Mouse (Mus musculus) kidney, postnatal 10 days (tissue): ENCODE results near the gene Cdh15.

Experiments used
- DNase-seq: peaks from one replicate; pipeline ENCODE4 v3.0.0; 2021; ENCODE audit warnings: mixed read lengths

Gene Cdh15

DNA sequence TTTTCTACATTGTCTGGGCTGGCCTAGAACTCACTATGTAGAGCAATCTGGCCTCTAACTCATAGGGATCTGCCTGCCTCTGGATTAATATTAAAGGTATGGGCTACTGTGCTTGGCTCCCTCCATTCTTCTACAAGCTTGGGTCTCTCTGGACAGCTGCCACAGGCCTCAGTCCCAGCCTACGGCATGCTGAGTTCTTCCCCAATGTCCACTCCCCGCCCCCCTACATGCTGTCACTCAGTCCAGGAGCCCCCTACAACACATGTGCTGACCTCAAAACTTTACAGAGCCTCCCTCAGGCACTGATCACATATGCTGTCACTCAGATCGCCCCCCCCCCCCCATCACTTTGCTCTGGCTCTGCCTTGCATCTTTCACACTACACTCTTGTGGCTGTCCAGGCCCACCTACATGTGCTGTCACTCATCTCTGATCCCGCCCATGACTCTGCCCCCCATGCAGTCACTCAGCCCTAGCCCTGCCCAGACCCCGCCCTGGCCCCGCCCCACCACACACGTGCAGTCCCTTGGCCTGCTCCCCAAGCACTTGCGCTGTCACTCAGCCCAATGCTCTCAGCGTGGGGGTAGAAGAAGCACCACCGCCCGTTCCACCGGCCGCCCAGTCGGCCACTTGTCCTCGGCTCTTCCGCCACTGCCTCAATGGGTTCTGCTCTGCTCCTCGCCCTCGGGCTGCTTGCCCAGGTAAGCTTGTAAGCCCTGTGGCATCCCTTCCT, at the start of gene Cdh15:
Gene Cdh15 (plus strand): TSS at position 138 of the 733 bp plus-strand sequence.
- peak; percentile 75 for DNase-seq

DNA sequence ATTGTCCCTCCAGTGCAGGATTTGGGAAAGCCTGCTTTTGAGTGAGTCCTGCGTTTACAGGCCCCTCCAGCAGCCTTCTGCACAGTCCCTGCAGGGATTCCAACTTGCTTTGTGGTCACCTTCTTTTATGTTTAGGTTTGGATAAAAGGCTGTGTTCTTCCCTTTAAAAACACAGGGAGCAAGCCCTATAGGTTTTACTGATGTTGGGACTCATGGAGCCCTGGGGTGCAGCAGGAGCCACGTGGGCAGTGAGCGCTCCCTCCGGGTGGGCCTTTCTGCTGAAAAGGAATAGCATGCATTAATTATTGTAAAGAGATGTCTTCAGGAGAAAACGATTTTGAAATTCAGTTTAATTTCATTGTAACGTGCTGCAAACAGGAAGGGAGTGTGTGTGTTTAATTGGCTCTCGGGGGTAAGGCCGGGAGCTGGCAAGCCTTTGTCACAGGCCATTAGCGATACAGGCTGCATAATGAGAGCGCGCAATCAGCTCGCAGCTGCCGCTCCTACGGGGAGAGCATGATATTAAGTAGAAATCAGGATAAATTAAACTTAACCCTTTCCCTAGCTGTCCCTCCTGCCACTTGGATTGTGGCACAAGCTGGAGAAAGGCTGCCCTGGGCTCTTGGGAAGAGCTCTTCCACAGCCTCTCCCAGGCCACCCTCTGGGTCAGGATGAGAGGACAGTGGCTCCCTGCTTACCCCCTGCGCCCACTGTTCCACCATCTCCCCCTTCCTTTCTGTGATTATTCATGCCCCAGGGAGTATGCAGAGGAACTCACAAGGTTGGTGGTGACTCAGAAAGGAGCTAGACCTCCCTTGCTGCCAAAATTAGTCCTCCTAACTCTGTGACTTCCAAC, 43.6 kb upstream of the Cdh15 start:
- DNase-seq = no peak

DNA sequence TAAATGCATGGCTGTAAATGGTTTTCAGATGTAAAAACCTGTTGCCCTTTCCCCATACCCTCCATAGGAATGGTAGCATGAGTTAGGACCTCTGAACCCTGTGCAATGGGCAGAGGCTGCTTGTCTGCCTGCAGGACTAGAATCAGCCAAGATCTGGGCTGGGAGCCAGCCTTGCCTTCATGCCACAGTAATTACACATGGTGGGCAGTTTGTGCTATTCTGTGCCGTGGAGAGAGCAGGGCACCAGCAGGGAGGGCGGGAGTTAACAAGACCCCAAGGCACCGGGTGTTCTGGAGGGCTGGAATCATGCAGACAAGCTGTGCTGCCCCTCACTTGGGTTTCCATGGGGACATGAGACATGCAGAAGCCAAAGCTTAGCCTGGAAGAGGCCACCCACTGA, 42.4 kb upstream of the Cdh15 start:
- DNase-seq = peak; percentile 70

DNA sequence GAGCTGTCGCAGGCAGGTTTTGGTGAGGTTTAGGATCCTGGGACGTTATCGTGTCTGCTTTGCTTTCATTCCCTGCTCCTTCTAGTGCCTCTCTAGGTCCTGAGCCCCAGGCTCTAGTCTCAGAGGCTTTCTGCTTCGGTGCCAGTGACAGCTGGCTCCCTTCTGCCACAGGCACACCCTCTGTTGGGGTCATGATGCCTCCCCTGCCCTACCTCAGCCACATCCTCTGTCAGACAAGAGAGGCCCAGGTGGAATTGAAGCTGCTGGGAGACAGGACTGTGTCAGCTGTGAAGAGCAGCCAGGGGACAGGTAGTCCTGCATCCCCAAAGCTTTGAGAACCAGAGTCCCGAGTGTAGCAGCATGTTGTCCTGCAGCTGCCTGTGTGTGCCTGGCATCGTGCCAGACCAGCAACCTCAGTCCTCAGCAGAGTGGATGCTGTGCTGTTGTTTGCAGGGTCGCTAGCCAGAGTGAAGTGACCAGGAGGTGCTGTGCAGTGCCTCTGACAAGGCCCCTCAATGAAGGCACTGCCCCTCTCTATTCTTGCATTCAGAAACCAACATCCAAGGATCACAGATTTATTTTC, 40.7 kb upstream of the Cdh15 start:
- DNase-seq = peak; percentile 37

DNA sequence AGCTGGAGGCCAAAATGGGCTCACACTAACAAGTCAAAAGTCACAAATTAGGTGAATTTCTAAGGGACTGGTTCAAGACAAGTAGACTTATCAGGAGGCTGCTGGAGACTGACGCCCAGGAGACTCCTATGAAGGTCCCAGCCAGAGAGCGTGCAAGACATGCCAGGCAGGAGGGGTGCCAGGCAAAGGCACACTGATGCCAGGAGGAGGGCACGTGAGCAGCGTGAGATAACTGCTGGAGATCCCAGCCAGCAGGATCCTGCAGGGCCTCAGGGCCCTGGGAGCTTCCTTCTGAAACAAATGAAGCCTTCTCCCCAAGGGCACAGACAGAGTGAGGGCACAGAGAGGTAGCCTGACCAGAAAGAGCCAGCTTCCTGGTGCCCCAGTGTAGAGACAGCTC, 39.9 kb upstream of the Cdh15 start:
- no peak for DNase-seq

DNA sequence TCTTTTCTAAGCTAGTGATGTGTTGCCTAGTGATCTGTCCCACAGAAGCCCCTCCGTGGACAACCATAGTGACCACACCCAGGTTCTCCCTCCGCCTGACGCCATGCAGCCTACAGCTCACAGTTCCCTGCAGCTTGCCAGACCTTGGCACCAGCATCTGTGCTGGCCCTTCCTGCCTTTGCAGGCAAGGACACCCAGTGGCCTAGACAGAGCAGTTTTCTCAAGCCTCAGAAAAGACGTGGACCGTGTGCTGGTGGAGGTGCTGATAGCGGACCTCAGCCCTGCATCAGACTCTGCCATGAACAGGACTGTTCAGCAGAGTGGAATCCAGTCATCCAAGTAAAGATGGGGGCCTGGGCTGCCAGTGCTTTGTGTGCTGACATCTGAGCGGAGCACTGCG, 37.4 kb upstream of the Cdh15 start:
- DNase-seq = no peak

DNA sequence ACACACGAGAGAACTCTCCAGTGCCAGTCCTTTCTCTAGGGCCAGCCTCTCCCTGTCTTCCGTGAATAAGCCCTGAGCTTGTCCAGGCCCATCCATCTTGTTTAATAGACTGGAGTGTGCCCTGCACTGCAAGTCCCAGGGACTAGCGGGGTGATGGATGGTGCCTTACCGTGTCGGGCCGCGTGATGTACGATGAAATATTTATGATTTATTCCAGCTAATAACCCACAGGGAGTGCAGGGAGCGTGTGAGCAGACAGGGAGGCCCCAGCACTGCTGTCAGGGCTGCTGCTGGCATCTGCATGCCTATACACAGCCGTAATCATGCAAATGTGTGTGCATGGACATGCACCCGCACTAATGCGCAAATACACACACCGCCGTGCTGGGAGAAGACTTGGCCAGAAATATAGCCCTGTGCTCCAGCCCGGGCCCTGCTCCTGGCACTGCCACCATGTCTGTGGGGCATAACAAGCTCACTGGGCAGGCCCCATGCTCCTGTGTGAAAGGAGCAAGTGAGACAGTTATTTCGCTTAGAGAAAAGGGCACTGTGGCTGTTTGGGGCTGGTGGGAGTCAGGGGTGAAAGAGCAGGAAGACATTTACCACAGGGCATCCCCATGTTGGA, 35.8 kb upstream of the Cdh15 start:
- DNase-seq = no peak

DNA sequence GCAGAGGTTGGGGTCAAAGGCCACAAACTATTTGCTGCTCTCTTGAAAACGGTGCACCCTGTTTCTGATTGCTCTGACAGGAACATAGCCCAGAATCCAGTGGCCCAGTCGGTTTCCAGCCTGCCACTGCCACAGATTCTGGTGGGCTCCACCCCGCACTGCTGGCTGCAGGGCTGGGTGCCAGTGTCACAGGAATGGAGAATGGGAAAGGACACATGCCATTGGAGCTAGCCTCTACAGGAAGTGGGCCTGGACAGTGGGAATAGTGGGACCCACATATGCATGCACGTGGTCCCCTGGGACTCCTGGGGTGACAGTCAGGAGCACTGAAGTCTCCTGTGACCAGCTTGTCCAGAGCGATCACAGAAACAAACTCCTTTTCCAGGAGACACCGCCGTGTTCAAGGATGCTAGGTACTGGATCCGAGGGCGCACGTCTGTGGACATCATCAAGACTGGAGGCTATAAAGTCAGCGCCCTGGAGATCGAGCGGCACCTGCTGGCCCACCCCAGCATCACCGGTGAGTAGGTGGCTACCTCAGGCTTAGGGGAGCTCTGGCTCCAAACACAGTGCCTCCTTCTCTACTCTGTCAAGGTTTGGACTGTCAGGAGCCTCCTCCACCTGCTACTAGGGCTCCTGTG, 35.0 kb upstream of the Cdh15 start:
- DNase-seq = no peak

DNA sequence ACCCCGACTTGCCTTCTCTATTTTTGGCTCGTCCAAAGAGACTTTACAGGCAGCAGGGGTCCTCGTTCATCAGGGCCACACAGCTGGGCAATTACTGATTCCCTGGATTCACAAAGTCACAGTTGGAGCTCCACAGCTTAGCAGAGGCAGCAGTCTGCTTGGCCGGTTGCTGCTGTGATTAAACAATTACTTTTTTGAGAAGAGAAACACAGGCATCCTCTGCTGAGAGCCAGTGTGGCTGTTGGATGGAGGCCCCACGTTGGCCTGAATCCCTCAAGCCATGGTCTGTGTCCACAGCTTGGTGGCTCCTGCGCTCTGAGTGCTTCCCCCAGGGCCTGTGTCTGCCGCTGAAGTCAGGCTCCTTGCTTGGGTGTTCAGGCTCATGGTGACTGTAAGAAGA, 33.2 kb upstream of the Cdh15 start:
- DNase-seq = no peak

DNA sequence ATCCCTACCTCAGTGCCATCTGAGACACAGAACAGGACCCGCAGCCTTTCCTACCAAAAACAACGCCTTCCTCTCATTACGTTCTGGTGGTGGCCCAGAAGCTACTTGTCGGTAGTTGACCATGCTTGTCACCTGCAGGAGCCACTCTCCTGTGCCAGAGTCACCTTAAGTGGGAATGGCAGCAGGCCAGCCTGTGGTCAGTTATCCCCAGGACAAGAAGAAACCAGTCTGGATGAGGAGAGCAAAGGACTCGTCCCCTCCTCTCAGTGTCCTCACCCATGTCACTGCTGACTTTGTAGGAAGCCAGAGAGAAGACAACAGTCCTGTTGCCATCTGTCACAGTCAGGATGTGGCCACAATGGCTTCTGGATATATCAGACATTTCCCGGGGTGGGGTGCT, 30.8 kb upstream of the Cdh15 start:
- DNase-seq = no peak

DNA sequence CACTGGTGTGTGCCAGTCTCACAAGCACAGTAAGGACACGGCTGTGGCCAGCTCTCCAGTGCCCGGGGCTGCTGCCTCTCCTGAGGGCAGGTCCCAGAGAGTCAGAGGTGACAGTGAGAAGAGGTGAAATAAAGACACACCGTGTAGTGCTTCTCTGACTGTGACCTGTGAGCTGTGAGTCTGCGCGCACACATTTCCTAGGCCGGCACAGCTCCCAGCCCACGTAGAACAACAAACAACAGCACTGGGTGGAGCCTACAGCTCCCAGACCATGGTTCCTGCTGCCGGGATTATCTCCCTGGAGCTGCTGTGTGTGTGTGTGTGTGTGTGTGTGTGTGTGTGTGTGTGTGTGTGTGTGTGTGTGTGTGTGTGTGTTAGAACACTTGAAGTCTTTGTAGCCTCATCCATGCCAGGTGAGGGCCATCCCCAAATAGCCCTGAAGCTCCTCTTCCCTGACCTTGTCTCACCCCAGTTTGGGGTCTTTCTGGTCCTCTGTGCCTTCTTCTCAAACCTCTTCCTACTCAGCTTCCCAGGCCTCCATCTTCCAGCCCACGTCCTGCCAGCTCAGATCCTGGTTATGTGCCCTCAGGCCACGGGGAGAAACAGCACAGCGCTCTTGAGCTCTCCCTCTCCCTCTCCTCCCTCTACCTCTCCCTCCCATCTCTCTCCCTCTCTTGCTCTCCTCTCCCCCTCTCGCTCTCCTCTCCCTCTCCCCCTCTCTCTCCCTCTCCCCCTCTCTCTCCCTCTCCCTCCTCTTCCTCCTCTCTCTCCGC, 29.9 kb upstream of the Cdh15 start:
- no peak for DNase-seq

DNA sequence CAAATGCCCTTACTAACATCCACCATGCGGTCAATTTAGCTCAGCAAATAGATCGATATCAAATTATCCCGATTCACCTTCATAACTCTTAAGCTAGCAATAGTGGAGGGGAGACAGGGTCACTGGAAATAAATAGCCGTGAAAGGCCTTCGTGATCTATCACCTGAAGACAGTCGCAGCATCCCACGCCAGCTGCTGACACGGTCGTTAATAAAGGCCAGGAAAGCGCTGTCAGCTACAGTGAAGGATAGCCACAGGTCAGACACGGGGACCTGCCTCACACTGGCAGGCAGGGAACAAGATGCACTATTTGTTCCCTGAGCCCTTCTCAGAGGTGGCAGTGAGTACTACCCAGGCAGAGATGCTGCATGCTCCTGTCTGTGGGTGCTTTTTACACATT, 28.0 kb upstream of the Cdh15 start:
- no peak for DNase-seq

DNA sequence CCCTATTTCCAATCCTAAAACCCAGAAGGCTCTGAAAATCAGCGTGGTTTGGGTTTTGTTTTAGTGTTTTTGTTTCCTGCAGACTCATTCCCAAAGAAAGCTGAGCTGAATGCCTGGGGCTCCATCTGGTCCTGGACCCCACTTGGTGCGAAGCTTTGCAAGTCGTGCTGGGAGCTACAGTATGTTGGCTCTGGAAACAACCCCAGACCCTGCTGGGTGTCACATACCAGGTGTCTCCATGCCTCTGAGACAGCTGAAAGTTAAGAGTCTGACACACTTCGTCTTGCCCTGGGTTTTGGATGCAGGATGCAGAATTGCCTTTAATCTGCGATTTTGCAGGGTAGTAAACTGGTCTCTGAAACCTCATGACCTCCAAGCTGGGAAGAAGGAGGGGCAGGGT, 23.2 kb upstream of the Cdh15 start:
- no peak for DNase-seq

DNA sequence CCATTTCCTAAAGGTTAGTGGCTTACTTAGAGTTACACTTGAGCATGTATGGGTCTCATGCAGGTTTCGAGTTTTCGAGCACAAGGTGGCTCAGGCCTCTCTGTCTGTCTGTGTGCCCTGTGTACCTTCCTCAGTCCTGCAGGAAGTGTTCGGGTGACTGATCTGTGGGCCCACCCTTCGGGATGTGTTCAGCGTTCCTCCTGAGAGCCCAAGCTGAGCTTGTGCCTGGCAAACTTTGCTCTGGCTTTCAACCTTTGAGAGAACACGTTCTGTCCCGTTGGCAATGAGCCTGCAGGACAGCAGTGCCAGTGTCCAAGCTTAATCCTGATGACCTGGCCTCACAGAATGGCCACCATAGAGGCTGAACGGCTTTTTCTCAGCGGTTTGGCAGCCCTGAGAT, 22.8 kb upstream of the Cdh15 start:
- DNase-seq = peak; percentile 60

DNA sequence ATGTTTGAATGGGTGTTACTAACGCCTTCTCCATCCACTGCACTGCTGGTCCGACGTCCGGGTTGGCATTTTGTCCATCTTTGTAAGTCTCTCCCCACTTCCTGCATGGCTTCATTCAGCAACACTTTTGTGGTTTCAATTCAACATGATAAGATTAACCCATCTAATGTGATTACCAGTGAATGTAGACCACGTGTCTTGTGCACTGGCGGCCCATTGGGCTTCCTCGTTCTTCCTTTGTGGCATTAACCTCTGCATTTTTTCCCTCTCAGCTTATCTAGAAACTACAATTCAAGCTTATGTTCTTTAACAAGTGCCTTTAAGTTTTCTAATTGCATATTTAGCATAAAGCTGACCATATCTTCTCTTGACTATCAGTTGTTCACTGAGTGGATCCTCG, 22.4 kb upstream of the Cdh15 start:
- DNase-seq = no peak

DNA sequence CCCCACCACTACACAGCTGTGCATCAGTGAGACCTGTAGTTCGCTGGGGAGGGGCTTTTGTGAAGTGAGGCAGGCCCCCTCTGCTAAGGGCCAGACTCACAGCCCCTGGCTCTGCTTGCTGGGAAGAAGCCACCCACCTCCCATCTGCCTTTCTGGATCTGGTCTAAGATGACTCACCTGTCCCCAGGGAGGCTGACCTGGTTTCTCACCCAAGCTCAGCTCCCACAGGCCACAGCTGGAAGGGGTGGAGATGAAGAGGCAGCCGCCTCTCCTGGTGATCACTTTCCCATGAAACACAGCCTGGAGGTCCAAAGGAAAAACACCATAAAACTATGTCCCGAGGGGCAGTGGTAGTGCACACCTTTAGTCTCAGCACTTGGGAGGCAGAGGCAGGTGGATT, 18.4 kb upstream of the Cdh15 start:
- DNase-seq = no peak

DNA sequence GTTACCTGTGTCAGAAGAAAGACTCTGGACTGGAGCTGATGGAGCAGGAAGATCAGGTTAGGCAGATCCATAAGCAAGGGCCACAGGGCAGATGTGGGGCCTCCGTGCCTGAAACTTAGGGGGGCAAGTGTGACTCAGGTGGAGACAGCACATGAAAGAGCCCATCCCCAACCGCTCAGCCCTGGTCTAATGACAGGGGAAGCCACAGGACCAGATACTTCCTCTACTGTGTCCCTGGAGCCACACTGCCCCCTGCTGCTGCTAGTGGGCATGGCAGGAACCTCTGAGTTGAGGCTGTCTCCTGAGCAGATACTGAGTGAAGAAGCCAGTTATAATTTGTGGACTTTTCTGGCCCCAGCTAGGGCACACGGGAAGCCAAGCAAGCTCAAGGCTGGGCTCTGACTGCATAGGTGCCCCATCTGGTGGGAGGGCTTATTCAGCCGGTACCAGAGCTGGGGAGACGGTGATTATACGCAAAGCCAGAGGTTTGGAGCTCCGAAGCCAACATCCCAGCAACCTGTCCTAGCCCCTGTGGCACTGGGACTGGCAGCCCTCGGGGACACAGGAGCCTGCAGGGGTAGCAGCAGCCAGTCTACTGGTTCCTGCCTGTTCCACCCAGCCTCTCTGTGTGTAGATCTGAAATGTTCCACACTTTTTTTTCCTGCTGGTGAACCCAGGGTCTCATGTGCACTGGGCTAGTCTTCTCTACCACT, 17.3 kb upstream of the Cdh15 start:
- peak; percentile 95 for DNase-seq

DNA sequence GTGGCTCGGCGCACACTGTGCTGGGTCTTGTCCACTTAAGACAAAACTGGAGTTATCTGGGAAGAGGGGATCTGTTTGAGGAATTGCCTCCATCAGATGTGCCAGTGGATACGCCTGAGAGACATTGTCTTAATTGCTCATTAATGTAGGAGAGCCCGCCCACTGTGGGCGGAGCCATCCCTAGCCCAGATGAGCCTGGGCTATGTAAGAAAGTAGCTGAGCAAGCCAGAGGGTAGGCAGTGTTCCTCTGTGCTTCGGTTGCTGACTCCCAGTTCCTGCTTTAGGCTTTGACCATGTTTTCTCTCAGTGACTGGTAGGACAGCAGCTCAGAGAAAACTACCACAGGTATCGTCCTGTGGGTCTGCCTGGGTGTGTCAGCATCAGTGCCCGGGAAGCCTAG, 13.3 kb upstream of the Cdh15 start:
- no peak for DNase-seq

DNA sequence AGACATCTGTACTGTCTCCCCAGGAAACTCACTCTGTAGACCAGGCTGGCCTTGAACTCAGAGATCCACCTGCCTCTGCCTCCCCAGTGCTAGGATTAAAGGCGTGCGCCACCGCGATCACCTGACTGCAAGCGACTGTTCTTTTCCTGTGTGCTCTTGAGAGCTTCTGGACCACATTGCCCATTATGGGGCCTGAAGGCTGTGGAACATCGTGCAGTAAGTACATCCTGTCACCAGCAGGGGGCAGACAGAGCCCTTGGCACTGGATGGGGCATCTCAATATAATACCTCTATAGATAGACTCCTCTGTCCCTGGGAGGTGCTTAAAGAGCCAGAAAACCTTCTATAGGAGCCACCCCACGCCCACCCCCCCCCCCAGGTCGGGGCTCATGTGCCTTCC, 12.8 kb upstream of the Cdh15 start:
- DNase-seq = peak; percentile 84

DNA sequence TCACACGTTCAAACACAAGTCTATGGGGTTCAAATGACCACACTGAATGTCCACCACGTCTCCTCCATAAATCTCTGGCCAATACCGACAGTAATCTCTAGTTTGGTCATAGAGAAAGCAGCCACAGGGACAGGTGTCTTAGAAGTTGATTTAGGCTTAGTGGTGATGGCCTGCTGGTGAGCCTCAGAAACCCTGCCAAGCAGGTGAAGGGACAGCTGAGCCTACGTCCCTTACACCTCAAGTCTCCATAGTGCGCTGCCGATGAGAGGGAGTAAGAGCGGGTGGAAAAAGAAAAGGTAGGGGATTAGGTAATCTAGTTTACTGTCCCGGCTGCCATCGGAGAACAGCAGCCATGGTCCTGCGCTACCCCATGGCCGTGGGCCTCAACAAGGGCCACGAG, 11.6 kb upstream of the Cdh15 start:
- DNase-seq = no peak

DNA sequence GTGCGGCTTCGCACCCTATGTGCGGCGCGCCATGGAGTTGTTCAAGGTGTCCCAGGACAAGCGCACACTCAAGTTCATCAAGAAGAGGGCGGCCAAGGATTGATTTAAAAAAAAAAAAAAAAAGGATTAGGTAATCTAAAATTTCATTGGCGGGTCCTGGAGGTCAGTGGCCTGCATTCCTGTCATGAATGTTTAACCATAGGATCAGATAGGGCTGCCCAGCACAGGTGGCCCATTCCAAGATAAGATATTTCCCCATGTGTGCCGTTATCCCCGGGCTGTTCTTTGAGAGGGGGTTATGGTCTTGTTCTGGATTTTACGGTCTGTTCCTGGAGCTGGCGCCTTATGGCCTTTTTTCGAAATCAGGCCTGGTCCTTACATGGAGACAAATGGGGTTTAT, 11.1 kb upstream of the Cdh15 start:
- no peak for DNase-seq

DNA sequence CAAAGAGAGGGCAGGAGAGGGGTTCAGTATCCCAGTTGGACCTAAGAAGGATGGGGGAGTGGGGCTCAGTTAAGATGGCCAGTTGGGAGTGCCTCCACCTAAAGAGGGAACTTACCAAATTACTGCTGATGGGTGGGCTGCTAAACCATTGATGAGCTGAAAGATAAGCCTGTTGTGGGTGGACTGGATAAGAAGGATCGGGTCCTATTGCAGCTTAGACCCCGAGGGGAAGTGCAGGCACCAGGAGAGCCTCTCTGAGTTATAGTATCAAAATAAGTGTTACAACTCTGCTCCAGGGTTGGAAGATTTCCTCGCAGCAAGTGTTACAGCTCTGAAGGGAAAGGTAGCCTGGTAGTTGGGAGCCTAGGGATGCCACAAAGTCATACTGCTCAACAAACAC, 3.6 kb upstream of the Cdh15 start:
- DNase-seq = no peak
